Mouse (Mus musculus) testis, postnatal 10 days (tissue): Measurements from ENCODE around the gene Prrxl1.

Experiments used
- DNase-seq: peaks from one replicate; pipeline ENCODE4 v3.0.0; 2021; ENCODE audit warnings: low spot score

The Prrxl1 gene

DNA sequence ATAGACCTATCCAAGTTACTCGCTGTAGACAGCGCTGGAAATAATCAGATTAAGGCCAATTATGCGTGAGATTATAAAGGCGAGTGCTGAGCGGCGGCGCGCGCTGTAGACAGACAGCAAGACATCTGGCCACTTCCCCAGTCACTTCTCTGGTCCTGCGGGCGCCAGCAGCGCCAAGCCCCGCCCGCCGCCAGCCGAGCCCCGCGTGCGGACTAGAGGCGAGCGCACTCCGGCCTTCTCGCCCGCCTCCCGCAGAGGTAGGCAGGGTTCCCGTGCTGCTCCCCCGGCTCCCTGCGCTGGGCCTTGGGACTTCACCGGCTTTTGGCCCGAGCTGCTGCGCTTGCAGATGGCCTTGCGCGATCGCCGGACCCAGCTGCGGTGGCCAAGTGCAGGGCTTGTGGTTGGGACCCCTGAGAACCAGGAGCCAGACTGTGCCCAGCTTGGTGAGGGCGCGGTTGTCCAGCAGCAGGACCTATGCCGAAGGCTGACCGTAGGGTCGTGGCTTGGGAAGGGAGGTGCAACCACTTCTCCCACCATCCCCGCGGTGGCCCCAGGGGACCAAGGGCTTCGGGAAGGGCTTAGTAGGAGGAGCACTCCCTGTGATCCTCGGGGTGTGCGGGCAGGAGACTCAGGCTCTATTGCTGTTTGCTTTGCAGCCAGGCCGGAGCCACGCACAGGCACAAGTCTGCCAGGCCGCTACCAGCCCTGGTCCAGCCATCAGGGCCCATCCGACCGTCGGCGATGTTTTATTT is at the start of gene Prrxl1:
Gene Prrxl1, plus strand, starts transcription at position 118 of the 752 bp plus-strand sequence.
- peak; percentile 53 for DNase-seq

DNA sequence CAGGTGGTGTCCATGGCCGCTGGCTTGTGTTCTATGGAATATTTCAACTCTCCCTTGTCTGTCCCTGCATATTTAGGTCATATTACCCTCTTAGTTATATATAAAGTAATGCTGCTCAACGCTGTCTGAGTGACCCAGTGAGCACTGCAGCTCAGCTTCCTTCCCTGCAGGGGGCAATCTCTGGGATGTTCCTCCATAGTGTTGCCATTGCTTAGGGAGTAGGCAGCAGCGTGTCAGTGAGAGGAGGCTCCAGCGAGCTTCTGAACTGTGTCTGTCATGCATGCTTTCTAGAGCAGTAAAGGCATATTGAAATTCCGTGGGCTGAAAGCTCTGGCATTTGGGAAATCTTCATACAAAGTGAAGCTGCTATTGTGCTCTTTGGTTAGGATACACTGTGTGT is 47.4 kb upstream of the Prrxl1 start:
- no peak for DNase-seq

DNA sequence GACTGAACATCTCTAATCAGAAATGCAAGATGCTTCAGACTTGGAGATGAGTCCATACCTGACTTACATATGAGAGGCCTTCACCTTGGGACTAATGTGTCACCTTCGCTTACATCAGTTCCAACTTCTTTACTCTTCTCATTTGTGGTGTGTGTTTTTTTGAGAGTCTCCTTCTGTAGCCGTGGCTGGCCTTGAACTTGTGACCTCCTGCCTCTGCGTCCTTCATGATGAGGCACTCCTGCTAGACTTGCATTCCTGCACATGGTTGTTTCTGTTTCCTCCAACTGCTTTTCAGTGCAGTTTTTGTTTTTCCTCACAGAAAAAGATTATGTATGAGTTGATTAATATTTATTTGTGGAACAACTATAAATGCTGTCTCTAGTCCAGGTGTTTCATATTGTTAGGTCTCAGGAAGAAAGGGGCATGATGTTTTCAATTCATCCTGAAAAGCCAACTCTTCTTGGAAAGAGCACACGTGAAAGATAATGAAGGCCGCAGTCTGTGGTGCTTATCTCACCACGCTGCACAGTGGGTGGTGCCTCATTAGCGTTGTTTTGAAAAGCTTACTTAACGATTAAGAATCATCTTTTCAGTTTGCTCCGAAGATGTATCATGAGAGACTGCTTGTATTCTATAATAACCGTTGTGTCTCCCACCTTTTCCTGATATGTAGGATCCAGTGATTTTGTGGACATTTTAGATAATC is 45.9 kb upstream of the Prrxl1 start:
- DNase-seq = peak; percentile 71

DNA sequence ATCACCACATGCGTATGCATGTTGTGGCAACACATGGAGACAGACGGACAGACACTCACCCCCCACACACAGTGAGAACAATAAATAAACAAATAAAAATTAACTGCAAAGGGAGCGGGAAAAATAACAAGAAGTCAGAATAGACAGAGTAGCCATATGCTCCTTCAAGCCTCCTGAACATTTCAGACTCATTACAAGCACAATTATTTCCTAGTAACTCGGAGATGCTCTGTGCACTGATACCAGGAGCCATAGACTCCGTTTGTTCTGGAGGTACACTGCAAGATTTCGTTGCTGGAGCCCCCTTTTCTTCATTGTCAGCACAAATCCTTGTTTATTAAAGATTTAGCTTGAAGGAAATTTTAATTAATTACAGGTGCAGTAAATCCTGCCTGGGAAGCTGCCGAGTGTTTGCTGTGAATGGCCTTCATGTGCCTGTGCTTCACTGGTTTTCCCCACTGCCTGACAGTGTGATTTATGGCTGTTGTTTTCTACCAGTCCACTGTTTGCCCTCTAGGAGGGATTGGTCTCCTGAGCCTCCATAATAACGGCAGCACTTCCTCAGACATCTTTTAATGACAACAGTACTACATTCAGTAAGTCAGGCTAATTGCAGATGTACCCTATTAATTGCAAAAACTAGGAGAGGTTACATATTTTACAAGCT is 44.2 kb upstream of the Prrxl1 start:
- DNase-seq = no peak

DNA sequence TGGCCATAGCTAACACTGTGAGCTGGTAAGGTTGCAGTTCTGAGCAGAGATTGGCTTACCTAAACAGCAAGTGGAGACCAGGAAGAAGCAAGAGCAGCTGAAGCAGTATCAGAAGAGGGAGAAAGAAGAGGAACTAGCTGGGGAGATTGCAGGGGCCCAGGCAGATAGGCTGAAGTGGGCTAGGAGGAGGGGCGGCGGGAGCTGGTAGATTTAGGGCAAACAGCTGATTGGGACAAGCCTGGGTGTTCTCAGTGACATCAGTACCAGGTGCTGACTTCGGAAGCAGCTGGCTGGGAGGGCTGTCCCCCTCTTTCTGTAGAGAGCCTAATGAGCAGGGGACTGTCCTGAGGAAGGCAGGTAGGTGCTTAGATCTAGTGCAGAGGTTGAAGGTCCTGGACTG is 37.8 kb upstream of the Prrxl1 start:
- no peak for DNase-seq

DNA sequence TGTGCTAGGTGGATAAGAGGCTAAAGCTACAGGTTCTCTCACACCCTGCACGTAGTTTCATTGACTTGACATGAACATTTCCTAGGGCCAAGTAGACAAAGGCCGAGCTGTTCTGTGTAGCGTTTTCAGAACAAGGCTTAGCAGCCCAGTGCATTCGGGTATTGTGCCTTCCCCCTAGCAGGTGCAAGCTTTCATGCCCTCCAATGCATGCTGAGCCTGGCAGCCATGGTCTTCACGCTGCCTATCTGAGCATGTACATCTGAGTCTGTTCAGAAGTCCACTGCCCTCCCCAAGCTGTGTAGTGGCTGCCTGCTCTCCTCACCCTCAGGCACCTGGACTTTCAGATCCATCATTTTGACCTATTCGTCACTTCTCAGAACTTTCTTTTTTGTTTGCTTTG is 35.5 kb upstream of the Prrxl1 start:
- no peak for DNase-seq

DNA sequence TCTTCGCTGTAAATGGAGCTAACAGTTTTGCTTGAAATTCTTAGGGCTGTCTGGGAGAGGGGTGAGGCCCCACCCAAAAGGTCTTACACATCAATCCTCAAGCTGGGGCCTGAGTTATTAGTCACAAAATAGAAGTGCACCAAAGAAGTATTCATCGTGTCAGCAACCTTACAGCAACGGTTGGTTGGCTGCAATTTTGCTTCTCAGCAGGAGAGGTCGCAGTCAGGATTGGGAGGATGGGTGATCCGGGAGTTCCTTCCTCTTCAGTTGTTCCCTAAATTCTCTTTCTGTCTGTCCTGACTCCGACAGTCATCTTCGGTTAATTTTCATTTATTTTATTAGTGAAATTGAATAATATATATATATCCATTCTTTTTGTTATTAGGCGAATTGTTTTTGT is 26.7 kb upstream of the Prrxl1 start:
- DNase-seq = no peak

DNA sequence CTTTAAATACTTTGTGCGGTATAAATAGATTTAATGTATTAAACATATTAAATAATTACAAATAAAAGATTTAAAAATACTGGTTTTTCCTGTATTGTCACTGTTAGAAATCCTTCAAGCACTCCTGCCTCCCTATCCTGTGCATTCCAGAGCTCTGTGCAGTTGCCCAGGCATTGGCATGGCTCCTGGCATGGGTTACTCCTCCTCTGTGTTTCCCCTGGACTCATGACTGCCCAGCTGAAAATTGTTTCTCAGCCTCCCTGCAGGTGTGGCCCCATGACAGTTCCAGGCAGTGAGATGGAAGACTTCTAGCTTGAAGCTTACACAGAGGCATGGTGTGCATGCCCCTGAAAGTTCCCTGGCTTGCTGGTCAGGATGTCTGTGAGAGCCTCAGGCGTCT is 20.8 kb upstream of the Prrxl1 start:
- no peak for DNase-seq

DNA sequence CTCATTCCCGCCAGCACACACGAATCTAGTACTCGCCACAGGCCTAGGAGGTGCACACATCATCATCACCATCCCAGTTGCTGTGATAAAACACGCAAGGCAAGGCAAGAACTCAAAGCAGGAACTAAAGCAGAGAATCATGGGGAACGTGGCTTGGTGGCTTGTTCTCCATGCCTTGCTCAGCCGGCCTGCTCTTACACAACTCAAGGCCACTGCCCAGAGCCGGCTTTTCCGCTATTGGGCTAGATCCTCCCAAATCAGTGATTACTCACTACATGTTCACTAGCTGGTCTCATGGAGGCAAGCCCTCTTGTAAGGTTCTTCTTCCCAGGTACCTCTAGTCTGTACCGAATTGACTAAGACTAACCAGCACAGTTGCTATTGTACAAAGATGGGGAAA is 15.5 kb upstream of the Prrxl1 start:
- no peak for DNase-seq

DNA sequence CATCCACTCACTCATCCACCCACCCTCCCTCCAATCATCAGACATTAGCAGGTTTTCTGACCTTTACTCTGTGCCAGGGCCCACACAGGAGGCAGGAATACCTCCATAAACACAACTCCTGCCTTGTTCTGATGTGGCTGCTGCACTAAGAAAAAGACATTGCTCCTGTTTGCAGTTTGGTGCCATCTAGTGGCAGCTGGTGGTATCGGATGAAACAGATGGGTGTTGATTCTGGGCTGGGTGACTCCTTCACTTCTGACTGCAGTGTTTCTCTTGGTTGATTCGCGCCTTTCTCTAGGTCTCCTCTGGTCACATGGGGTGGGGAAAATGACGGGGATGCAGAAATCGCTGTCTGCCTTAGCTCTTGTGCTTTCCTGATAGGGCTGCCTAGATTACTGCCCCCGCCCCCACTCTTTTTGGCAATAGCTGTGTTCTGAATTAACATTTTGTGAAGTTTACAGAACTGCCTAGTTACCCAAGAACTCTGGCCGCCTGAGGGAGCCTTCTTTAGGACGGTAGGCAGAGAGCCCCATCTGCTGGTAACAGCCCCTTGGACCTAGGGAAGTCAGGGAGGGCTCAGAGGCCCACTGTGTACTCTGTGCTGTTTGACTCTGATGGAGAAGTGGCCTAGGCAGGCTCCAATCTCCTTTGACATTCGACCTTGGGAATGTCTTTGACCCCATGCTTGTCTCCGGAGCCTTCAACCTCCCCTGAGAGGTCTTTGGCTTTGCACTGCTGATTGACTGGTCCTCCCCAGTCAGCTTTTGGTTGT is 12.0 kb upstream of the Prrxl1 start:
- DNase-seq = peak; percentile 91

DNA sequence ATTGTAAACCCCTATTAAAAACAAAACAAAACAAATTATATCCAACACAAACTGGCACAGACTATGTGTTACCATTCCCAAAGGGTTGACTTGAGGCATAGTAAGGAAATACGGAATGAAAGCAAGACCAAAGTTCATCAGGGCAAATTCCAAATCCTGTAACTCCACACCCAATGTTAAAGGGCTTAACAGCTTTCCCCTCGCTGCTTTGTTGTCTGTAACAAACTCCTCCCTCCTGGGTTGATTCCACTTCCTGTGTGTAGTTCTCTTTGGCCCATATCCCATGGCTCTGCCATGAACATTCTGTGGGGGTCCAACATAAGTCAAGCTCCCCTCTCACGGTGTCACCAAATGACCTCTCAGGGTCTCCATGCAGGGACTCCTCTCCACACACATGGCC is 8.8 kb upstream of the Prrxl1 start:
- DNase-seq = no peak

DNA sequence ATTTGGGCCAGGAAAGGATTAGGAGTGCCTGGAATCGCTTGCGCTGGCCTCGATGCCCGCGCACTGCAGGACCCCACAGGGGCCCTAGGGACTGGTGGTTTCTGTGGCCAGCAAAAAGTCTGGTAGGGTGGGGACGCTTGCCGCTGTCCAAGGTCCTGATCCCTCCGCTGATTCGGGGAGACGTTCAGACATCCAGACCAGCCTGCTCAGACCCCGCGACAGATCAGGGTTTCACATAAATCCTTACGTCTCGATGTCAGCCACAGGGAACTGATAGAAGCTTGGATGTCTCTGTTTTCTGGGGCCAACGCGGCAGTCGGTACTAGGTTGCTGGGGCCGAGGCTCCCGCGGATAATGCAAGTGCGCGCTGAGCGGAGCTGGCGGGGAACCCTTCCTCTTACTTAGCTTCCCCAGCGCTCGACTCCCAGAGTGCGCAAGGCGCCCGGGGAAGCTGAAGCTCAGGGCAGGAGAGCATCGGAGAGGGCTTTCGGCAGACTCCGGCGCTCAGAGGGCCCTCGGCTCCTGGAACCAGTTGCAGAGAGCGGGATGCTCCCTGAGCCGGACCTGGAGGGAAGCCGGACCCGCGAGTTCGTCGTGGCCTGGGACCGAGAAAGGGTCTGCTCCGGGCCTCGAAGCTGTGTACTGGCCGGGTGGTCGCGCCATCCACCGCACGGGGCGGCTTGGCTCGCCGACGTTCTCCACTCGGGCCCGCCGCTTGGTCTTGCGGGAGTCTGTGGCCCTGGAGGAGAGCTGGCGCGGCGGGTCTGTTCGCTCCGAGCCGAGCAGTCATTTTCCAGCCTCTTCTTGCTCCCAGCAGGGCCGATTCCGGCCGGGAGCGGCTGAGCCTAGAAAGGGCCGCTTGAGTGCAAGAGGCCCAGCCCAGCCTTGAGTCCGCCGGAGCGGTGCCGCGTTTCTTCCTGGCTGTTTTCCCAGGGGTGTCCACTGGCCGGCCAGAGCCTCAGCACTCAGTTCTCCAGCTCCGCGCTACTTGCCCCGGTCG is 1.7 kb upstream of the Prrxl1 start:
- peak; percentile 90 for DNase-seq

DNA sequence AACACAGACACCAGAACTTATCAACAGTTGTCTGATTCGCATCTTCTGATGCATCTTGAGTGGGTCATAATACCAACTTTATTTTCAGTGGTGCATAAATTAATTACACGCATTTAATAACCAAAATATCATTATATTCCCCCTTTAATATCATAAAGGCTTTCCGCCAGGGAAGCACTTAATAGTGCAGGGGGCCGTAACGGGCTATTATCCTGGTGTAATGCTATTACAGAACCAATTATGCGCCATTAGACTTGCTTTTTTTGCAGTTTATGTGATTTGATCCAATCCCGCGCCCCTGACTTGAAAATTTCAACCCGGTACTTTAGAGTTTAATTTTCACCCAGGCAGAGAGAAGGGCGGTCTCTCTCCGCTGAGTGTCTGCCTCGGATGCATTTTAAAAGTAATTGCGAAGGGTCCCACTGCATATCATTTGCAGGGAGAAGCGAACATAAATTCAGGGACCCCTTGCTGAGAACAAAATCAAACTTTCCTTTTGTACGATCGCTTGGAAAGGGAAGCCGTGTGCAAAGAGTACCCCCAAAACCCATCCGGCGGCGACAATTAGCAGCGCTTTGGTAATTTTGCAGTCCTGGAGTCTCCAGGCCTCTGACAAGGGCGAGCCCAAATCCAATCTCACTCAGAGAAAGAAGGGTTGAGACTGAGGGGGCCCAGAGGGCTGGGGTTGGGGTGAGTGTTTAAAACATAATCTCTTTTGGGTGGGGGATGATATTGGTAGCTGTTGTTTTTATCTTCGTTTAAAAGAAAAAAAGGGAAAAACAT is 579 bp upstream of the Prrxl1 start:
- DNase-seq = no peak

DNA sequence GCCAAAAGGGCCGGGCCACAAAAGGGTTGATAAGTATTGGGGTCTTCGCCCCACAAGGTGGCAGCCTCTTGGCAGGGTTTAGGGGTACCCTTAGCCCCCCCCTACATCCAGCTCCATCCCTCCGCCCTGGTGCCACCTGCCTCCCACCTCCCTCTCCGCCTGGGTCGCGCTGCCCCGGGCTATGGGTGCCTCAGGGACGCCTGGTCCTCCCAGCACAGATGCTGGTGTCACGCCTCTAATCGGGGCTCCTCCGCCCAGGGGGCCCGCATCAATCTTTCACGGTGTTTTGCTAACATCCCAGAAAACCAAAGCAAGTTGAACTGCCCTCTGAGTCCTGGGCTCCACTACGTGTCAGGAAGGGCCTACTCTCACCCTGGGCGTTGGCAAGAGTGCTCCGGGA is 903 bp downstream of the Prrxl1 start:
- DNase-seq = no peak

DNA sequence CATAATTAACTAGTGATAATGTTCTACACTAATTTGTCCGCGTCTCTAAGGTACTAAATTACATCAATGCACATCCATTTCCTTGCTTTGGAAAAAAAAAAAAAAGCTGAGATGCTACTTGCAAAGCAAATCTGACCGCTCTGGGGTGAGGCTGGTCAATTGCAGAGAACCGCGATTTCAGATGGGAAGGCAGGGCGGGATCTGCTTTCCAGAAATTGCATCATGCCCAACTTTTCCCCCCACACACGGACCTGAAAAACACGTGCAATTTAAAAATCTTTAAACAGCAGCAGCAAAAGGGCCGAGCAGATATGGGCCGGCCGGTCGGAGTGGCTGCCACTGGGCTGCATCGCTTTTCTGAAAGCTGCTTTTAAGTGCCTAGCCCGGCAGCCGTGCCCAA is 6.3 kb downstream of the Prrxl1 start:
- DNase-seq = no peak

DNA sequence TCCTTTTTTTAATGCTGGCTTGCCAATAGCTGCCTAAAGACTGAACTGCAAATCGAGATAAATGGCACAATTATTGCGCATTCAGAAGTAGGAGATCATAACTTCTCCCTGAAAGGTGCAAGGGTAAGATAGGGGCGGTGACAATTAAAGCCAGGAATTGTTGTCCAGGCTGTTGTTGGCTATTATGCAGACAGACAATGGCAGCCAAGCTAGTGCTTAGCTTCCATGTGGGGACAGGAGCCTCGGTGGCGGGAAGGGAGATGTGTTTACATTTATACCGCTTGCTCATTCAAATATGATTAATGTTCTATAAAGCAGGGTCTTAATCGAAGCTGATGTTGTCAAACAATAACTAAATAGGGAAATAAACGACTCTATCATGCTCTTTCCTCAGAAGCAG is 7.1 kb downstream of the Prrxl1 start:
- no peak for DNase-seq

DNA sequence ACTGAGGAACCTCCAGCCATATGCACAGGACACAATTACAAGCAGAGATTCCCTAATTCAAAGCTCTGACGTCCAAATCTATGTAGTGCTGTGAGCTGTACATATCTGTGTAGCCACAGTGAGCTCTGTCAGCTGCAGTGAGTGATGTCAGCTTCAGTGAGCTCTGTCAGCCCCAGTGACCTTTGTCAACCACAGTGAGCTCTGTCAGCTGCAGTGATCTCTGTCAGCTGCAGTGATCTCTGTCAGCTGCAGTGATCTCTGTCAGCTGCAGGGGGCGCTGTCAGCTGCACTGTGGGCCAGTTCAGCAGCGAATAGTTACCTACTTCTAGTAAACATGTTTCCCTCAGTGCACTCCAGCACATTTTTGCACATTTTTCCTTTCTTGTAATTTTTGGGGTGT is 10.2 kb downstream of the Prrxl1 start:
- DNase-seq = peak; percentile 77

DNA sequence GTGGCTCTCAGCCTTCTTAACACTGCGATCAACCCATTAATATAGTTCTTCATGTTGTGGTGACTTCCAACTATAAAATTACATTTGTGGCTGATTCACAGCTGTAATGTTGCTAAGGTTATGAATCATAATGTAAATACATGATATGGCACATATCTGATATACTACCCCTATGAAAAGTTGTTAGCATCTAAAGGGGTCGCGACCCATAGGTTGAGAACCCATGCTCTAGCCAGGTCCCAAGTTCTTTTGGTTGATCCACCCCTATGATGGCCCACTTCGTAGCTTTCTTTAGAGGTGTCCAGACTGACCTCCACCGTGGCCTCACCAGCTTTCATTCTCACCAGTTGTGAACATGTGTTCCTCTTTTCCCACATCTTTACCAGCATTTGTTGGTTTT is 18.0 kb downstream of the Prrxl1 start:
- DNase-seq = no peak

DNA sequence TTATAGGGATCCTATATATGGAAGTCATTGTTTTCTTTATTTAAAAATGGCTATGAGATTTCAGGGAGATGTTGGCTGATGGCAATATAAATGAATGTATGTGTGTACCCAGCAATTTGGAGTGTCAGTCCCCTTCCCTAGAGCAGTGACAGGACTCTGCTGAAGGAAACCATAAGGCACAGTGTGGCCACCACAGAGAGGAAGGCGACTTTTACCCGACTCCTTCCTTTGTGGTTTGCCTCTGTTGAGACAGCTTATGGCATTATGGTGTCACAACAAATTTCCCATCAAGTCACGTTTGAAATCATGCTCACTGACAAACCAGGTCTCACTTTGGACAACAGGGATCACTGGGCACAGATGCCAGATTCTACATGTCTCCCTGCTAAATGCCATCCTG is 25.0 kb downstream of the Prrxl1 start:
- DNase-seq = no peak

DNA sequence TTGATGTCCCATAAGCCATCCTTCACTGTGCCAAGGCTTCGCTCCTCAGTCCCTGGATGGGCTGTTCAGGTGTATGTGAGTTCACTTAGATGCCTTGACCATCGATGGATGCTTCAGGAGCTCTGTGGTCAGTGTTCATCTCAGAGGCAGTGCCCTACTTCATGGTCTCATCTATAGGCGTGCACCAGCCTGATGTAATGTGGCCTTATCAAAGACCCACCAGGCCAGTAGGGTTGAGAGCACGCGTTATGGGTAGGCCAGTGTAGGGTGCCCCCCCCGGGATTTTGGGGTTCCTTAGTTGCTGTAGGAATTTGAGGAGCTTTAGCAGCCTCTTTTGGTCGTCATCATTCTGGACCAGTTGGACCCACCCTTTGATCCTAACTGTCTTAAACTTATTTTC is 25.6 kb downstream of the Prrxl1 start:
- DNase-seq = no peak
